Mouse (Mus musculus) ES-Bruce4 (cell line): ENCODE results near the gene Lypd1. TPM values are rescaled to one million over a fixed set of nuclear protein-coding genes. Genes with fewer than 3 reads are reported as not detected.

Experiments
- H3K27ac ChIP-seq: 2 replicates; pipeline ENCODE4 v1.5.1; 2012; ENCODE audit warnings: low read length, inconsistent platforms; ENCODE audit not compliant: insufficient read depth
- H3K27me3 ChIP-seq: 2 replicates; pipeline ENCODE4 v1.6.1; 2012; ENCODE audit warnings: mild to moderate bottlenecking, low read length, inconsistent platforms; ENCODE audit not compliant: control insufficient read depth, poor library complexity, insufficient read depth, severe bottlenecking
- H3K36me3 ChIP-seq: 2 replicates; pipeline ENCODE4 v1.6.1; 2012; ENCODE audit warnings: inconsistent platforms, mild to moderate bottlenecking, low read length, moderate library complexity; ENCODE audit not compliant: control insufficient read depth, poor library complexity, insufficient read depth, severe bottlenecking
- H3K4me1 ChIP-seq: one replicate; pipeline ENCODE4 v1.8.1; 2011; ENCODE audit warnings: low read length; ENCODE audit not compliant: control insufficient read depth, insufficient read depth
- H3K4me3 ChIP-seq: 2 replicates; pipeline ENCODE4 v1.5.1; 2011; ENCODE audit warnings: low read depth, mild to moderate bottlenecking, low read length
- H3K9ac ChIP-seq: 2 replicates; pipeline ENCODE4 v1.6.1; 2012; ENCODE audit warnings: low read depth, mild to moderate bottlenecking, inconsistent platforms; ENCODE audit not compliant: poor library complexity, severe bottlenecking
- H3K9me3 ChIP-seq: replicated peaks from 2 replicates; pipeline ENCODE4 v1.6.1; 2012; ENCODE audit warnings: mild to moderate bottlenecking, low read length, inconsistent platforms; ENCODE audit not compliant: control insufficient read depth, poor library complexity, insufficient read depth, severe bottlenecking
- CTCF ChIP-seq: IDR thresholded peaks from one replicate; pipeline ENCODE4 v1.8.1; 2011; ENCODE audit warnings: low read depth, low read length
- EP300 ChIP-seq: IDR thresholded peaks from 2 replicates; pipeline ENCODE4 v1.6.1; 2011; ENCODE audit warnings: low read depth, low read length; ENCODE audit not compliant: insufficient read depth
- POLR2A ChIP-seq: IDR thresholded peaks from one replicate; pipeline ENCODE4 v1.8.1; 2011; ENCODE audit warnings: low read length; ENCODE audit not compliant: insufficient read depth
- polyA plus RNA-seq: library from polyadenylated mRNA; stranded (reverse); fragments of >200 nt; gene quantifications from 2 replicates; pipeline ENCODE4 v1.2.4, GENCODE M21; 2011; ENCODE audit warnings: low read depth; ENCODE audit not compliant: missing spikeins, insufficient read depth, insufficient read length

The Lypd1 gene
- polyA plus RNA-seq, 1 experiment, result 0.84 TPM

DNA sequence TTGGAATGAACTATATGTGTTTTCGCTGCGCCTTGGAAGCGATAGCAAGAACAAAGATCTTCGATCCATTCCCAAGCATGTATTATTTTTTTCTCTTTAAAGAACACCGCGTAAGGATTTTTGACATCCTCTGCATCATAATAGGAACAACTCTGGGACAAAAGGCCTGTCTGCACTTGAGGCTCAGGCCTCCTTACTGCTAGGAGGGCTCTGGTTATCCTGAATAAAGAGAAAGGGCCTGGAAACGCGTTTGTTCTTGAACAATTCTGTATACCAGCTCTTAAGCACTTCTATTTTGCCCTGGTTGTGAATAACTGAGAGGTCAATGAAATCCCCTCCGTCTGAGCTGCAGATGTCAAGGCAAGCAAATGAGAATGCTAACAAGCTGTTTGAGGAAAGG, 19.7 kb downstream of the Lypd1 start:
- Histone ChIP-seq H3K27ac (no peak overlapping the region), H3K9me3 (no peaks in the 10 kb centered on the region), H3K9ac (no peak overlapping the region), H3K4me3 (no peak overlapping the region), H3K27me3 (no peaks in the 10 kb centered on the region), H3K4me1 (no peaks in the 10 kb centered on the region), H3K36me3 (no peaks in the 10 kb centered on the region)
- no peak for TF ChIP-seq POLR2A
- TF ChIP-seq EP300, result no peak
- no peak for TF ChIP-seq CTCF

DNA sequence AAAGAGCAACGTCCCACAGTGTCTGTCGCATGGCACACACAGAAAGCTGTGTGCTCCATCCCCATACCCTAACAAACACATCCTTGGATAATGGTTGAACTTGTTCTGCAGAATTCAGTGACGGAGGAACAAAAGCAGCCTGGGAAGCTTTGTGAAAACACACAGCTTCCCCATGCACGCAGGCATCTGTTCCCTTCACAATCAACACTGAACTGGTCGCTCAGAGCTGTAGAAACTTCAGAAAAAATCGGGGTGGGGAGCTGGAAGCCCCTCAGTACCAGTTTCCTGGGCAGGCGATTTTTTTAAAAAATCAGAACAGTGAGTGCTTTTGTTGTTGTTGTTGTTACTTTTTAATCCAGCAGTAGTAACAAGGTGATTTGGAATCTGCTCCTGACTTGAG, 42.8 kb downstream of the Lypd1 start:
- no peak for TF ChIP-seq EP300
- no peak for TF ChIP-seq POLR2A
- TF ChIP-seq CTCF, result no peak
- H3K4me3 ChIP-seq, result no peak overlapping the region
- H3K27ac ChIP-seq, result no peak overlapping the region
- no peaks in the 10 kb centered on the region for H3K9me3 ChIP-seq
- no peaks in the 10 kb centered on the region for H3K4me1 ChIP-seq
- H3K9ac ChIP-seq, result no peak overlapping the region
- no peaks in the 10 kb centered on the region for H3K27me3 ChIP-seq
- H3K36me3 ChIP-seq, result no peaks in the 10 kb centered on the region

DNA sequence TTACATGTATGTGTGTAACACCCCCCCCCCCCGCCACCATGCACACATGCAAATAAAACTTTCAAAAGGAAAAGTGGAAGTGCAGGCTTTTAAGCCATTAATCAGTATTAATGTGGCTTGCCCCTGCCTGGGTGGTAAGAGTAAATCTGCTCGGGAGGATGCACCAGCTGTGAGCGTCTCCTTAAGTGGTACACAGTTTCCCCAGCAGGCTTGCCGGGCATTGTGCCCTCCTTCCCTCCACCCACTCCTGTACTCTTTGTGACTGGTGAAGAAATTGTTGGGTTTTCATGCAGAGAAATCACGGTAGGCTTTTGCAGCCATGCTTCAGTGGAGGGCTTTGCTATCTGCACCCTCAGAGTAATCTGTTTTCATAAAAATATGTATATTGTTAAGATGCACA, 54.3 kb downstream of the Lypd1 start:
- no peaks in the 10 kb centered on the region for H3K36me3 ChIP-seq
- TF ChIP-seq POLR2A, result no peak
- no peak overlapping the region for H3K9ac ChIP-seq
- no peak overlapping the region for H3K4me3 ChIP-seq
- H3K27me3 ChIP-seq, result no peaks in the 10 kb centered on the region
- no peaks in the 10 kb centered on the region for H3K4me1 ChIP-seq
- H3K9me3 ChIP-seq, result no peaks in the 10 kb centered on the region
- H3K27ac ChIP-seq, result no peak overlapping the region

DNA sequence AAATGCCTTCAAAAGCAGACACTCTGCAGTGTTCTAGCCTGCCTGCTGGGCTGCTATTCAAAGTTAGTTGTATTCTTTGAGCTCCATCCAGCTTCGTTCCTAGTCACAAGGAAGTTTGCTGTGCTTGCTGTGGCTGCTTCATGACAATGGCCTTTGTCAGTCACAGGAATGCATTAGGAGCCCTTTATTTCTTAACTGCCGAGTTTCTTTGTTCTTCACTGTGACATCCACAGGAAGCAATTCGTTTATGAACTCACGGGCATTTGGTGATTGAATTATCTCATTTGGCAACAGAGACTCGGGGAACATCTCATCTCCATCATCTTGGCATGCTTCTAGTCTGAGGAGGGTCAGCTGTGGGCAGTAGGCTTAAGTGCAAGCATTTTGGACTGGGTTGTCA, 58.3 kb downstream of the Lypd1 start:
- TF ChIP-seq CTCF (no peak), POLR2A (no peak), EP300 (no peak)
- Histone ChIP-seq H3K27ac (no peak overlapping the region), H3K4me3 (no peak overlapping the region), H3K4me1 (peaks cover 2% of the 10 kb centered on the region), H3K9ac (no peak overlapping the region), H3K27me3 (no peaks in the 10 kb centered on the region), H3K9me3 (no peaks in the 10 kb centered on the region), H3K36me3 (no peaks in the 10 kb centered on the region)

DNA sequence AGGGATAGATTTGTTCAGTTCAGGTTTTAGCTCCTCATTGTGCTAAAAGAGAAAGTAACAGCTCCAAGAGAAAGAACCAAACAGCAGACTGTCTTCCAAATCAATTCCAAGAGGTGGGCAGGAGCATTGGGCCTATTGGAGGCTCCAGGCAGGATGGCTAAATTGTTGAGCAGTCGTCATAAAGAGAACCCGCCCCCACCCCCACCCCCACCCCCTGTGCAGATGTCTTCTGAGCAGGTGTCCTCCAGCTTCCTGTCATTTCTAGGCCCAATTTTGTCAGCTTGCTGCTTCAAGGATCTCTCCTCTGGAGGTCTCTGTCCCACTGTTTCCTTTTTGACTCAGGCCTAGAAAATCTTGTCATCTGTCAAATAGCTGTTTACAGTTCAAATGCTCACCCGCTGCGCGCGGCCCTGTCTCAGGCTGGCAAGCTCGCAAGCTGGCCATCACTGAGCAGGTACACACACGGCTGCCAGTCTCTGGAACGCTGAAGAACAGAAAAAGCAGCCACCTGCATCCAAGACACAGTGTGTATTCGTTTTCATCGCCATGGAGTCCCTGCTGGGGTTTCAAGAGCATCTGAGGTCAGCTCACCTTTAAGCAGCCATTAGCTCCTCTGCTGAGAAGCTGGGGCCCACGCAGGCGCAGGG, 73.0 kb downstream of the Lypd1 start:
- TF ChIP-seq POLR2A (no peak), CTCF (no peak), EP300 (no peak)
- no peak overlapping the region for H3K27ac ChIP-seq
- H3K9me3 ChIP-seq, result no peaks in the 10 kb centered on the region
- no peaks in the 10 kb centered on the region for H3K27me3 ChIP-seq
- no peaks in the 10 kb centered on the region for H3K4me1 ChIP-seq
- no peaks in the 10 kb centered on the region for H3K36me3 ChIP-seq
- no peak overlapping the region for H3K9ac ChIP-seq
- no peak overlapping the region for H3K4me3 ChIP-seq

DNA sequence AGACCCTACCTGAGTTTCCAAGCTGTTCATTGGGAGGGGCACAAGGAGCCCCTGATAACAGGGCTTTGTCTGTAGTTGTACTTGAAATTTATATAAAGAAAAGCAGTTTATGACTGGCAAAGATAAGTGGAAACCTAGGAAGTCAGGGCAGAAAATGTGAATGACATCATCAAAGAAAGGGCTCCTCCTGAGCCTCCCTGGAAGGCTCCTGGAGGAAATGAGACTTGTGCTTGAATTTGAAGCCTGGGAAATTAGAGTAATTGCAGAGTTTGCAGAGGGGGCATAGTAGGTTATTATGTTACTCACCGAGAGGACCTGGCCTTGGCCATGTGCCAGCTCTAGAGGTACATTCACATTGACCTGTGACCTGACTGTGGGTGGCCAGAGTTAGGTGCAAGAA, 75.4 kb downstream of the Lypd1 start:
- Histone ChIP-seq H3K9me3 (no peaks in the 10 kb centered on the region), H3K4me1 (no peaks in the 10 kb centered on the region), H3K27me3 (no peaks in the 10 kb centered on the region), H3K36me3 (no peaks in the 10 kb centered on the region), H3K4me3 (no peak overlapping the region), H3K9ac (no peak overlapping the region), H3K27ac (no peak overlapping the region)
- no peak for TF ChIP-seq EP300
- no peak for TF ChIP-seq POLR2A
- no peak for TF ChIP-seq CTCF
